Mouse (Mus musculus): ENCODE measurements around the gene Olfr975. TPM values are rescaled to one million over a fixed set of nuclear protein-coding genes. Genes with fewer than 3 reads are reported as not detected.
A peak's percentile ranks its signal among the peaks of the same experiment; 100 is the strongest.
"Not testable (repeated sequence)": the region's sequence is repeated elsewhere in the genome, so short reads cannot be mapped to it uniquely, and the experiment has no call there.

The Olfr975 gene
- polyA plus RNA-seq (2015; fragmentation: Nextera tagmentation; extraction: Ambion mirVana): not detected in 2 replicates

- no peak within 1 kb of the TSS for H3K27ac ChIP-seq (ENCODE audit: low read length)
- no peaks in the 10 kb centered on the region for H3K36me3 ChIP-seq (ENCODE audit: control insufficient read depth, insufficient read depth, low read length)
- H3K9ac ChIP-seq (ENCODE audit: low read depth, low read length): no peak within 1 kb of the TSS
- no peaks in the 10 kb centered on the region for H3K4me1 ChIP-seq (ENCODE audit: control insufficient read depth, insufficient read depth, low read length)
- H3K4me3 ChIP-seq (ENCODE audit: low read length): no peak within 1 kb of the TSS
- WGBS: 77% methylated on average over 1 of the region's 1 CpGs
- H3K9me3 ChIP-seq (ENCODE audit: control insufficient read depth, low read length): no peaks in the 10 kb centered on the region
- H3K27me3 ChIP-seq (replicated peaks; ENCODE audit: control insufficient read depth, insufficient read depth, low read length): no peaks in the 10 kb centered on the region
- no peak for ATAC-seq
- no peak within 1 kb of the TSS for H3K4me2 ChIP-seq (ENCODE audit: low read depth, low read length)
These were observed at the start of gene Olfr975 for GRCm38 (mm10) chr9:39951946-39952345. Gene Olfr975 (minus strand): TSS chr9:39952046.

- no peak within 1 kb of the TSS for H3K4me3 ChIP-seq (ENCODE audit: low read length)
- H3K4me1 ChIP-seq (ENCODE audit: control insufficient read depth, insufficient read depth, low read length): no peaks in the 10 kb centered on the region
- no peak within 1 kb of the TSS for H3K4me2 ChIP-seq (ENCODE audit: low read depth, low read length)
- no peaks in the 10 kb centered on the region for H3K36me3 ChIP-seq (ENCODE audit: control insufficient read depth, insufficient read depth, low read length)
- no peak within 1 kb of the TSS for H3K27ac ChIP-seq (ENCODE audit: low read length)
- no peak for ATAC-seq
- 85% methylated on average over 2 of the region's 2 CpGs for WGBS
- no peak within 1 kb of the TSS for H3K9ac ChIP-seq (ENCODE audit: low read depth, low read length)
- no peaks in the 10 kb centered on the region for H3K9me3 ChIP-seq (ENCODE audit: control insufficient read depth, low read length)
- no peaks in the 10 kb centered on the region for H3K27me3 ChIP-seq (replicated peaks; ENCODE audit: control insufficient read depth, insufficient read depth, low read length)
These were observed 40.0 kb upstream of the Olfr975 start, which contains the start of gene Olfr978 for GRCm38 (mm10) chr9:39991813-39992212. Gene Olfr978 (plus strand): TSS chr9:39992113.

GRCm38 (mm10) chr9:39976581-39977145 lies 24.8 kb upstream of the Olfr975 start:
- not testable (repeated sequence) for H3K4me3 ChIP-seq (ENCODE audit: low read length); H3K4me2 ChIP-seq (ENCODE audit: low read depth, low read length); H3K36me3 ChIP-seq (ENCODE audit: control insufficient read depth, insufficient read depth, low read length); H3K27ac ChIP-seq (ENCODE audit: low read length); H3K9ac ChIP-seq (ENCODE audit: low read depth, low read length); H3K9me3 ChIP-seq (ENCODE audit: control insufficient read depth, low read length); H3K4me1 ChIP-seq (ENCODE audit: control insufficient read depth, insufficient read depth, low read length); H3K27me3 ChIP-seq (replicated peaks; ENCODE audit: control insufficient read depth, insufficient read depth, low read length)
- 0 out of 2 replicates have a peak, but pooled peaks have one; percentile 60 for ATAC-seq
- 74% methylated on average over 1 of the region's 1 CpGs for WGBS

GRCm38 (mm10) chr9:39961033-39961432 lies 9.2 kb upstream of the Olfr975 start, which contains the start of gene Olfr976:
Gene Olfr976 (minus strand): TSS chr9:39961133.
- H3K36me3 ChIP-seq (ENCODE audit: control insufficient read depth, insufficient read depth, low read length); H3K4me1 ChIP-seq (ENCODE audit: control insufficient read depth, insufficient read depth, low read length); H3K4me3 ChIP-seq (ENCODE audit: low read length); ATAC-seq; H3K27ac ChIP-seq (ENCODE audit: low read length); H3K27me3 ChIP-seq (replicated peaks; ENCODE audit: control insufficient read depth, insufficient read depth, low read length); H3K9ac ChIP-seq (ENCODE audit: low read depth, low read length); H3K4me2 ChIP-seq (ENCODE audit: low read depth, low read length); H3K9me3 ChIP-seq (ENCODE audit: control insufficient read depth, low read length): not testable (repeated sequence)
- 71% methylated on average over 6 of the region's 9 CpGs for WGBS

- 80% methylated on average over 1 of the region's 1 CpGs for WGBS
- H3K27me3 ChIP-seq (replicated peaks; ENCODE audit: control insufficient read depth, insufficient read depth, low read length): no peaks in the 10 kb centered on the region
- H3K27ac ChIP-seq (ENCODE audit: low read length): no peak within 1 kb of the TSS
These were observed 14.6 kb downstream of the Olfr975 start, which contains the start of gene Olfr974 for GRCm38 (mm10) chr9:39937201-39937600. Gene Olfr974 (plus strand): TSS chr9:39937501.

GRCm38 (mm10) chr9:39928837-39929236 lies 23.0 kb downstream of the Olfr975 start:
- H3K27ac ChIP-seq (ENCODE audit: low read length); H3K9ac ChIP-seq (ENCODE audit: low read depth, low read length); H3K27me3 ChIP-seq (replicated peaks; ENCODE audit: control insufficient read depth, insufficient read depth, low read length); H3K36me3 ChIP-seq (ENCODE audit: control insufficient read depth, insufficient read depth, low read length); H3K4me1 ChIP-seq (ENCODE audit: control insufficient read depth, insufficient read depth, low read length); H3K4me2 ChIP-seq (ENCODE audit: low read depth, low read length); H3K9me3 ChIP-seq (ENCODE audit: control insufficient read depth, low read length); H3K4me3 ChIP-seq (ENCODE audit: low read length); ATAC-seq: not testable (repeated sequence)
- 69% methylated on average over 1 of the region's 1 CpGs for WGBS

More at GRCm38 (mm10) chr9:39937201-39937600, 14.6 kb downstream of the Olfr975 start, which contains the start of gene Olfr974:
- H3K9me3 ChIP-seq (ENCODE audit: control insufficient read depth, low read length): no peaks in the 10 kb centered on the region
- no peaks in the 10 kb centered on the region for H3K36me3 ChIP-seq (ENCODE audit: control insufficient read depth, insufficient read depth, low read length)
- H3K4me1 ChIP-seq (ENCODE audit: control insufficient read depth, insufficient read depth, low read length): no peaks in the 10 kb centered on the region
- ATAC-seq: no peak
- H3K4me2 ChIP-seq (ENCODE audit: low read depth, low read length): no peak within 1 kb of the TSS
- H3K4me3 ChIP-seq (ENCODE audit: low read length): no peak within 1 kb of the TSS
- H3K9ac ChIP-seq (ENCODE audit: low read depth, low read length): no peak within 1 kb of the TSS

GRCm38 (mm10) chr9:39927975-39928836 lies 23.6 kb downstream of the Olfr975 start:
- H3K9me3 ChIP-seq (ENCODE audit: control insufficient read depth, low read length); H3K4me1 ChIP-seq (ENCODE audit: control insufficient read depth, insufficient read depth, low read length); H3K4me3 ChIP-seq (ENCODE audit: low read length); ATAC-seq; H3K4me2 ChIP-seq (ENCODE audit: low read depth, low read length); H3K27me3 ChIP-seq (replicated peaks; ENCODE audit: control insufficient read depth, insufficient read depth, low read length); H3K9ac ChIP-seq (ENCODE audit: low read depth, low read length); H3K36me3 ChIP-seq (ENCODE audit: control insufficient read depth, insufficient read depth, low read length); H3K27ac ChIP-seq (ENCODE audit: low read length): not testable (repeated sequence)
- no CpG with 5 or more reads among the region's 4 CpGs for WGBS

GRCm38 (mm10) chr9:39909939-39910338 lies 41.9 kb downstream of the Olfr975 start:
- Histone ChIP-seq H3K9ac (ENCODE audit: low read depth, low read length) (no peak overlapping the region), H3K4me3 (ENCODE audit: low read length) (no peak overlapping the region), H3K9me3 (ENCODE audit: control insufficient read depth, low read length) (no peaks in the 10 kb centered on the region), H3K4me2 (ENCODE audit: low read depth, low read length) (no peak overlapping the region), H3K36me3 (ENCODE audit: control insufficient read depth, insufficient read depth, low read length) (no peaks in the 10 kb centered on the region), H3K27me3 (replicated peaks; ENCODE audit: control insufficient read depth, insufficient read depth, low read length) (no peaks in the 10 kb centered on the region), H3K27ac (ENCODE audit: low read length) (no peak overlapping the region), H3K4me1 (ENCODE audit: control insufficient read depth, insufficient read depth, low read length) (no peaks in the 10 kb centered on the region)
- no peak for ATAC-seq
- WGBS: 73% methylated on average over 3 of the region's 3 CpGs

- 73% methylated on average over 2 of the region's 2 CpGs for WGBS
- ATAC-seq: no peak
- Histone ChIP-seq H3K4me3 (ENCODE audit: low read length) (no peak within 1 kb of the TSS), H3K9ac (ENCODE audit: low read depth, low read length) (no peak within 1 kb of the TSS), H3K4me1 (ENCODE audit: control insufficient read depth, insufficient read depth, low read length) (no peaks in the 10 kb centered on the region), H3K27me3 (replicated peaks; ENCODE audit: control insufficient read depth, insufficient read depth, low read length) (no peaks in the 10 kb centered on the region), H3K4me2 (ENCODE audit: low read depth, low read length) (no peak within 1 kb of the TSS), H3K27ac (ENCODE audit: low read length) (no peak within 1 kb of the TSS), H3K9me3 (ENCODE audit: control insufficient read depth, low read length) (no peaks in the 10 kb centered on the region), H3K36me3 (ENCODE audit: control insufficient read depth, insufficient read depth, low read length) (no peaks in the 10 kb centered on the region)
These were observed 44.8 kb downstream of the Olfr975 start, which contains the start of gene Olfr229 for GRCm38 (mm10) chr9:39907036-39907435. Gene Olfr229 (plus strand): TSS chr9:39907336.

All from intestine, embryonic 16.5 days (tissue).